Mouse (Mus musculus) olfactory bulb, adult 2 months (tissue): ENCODE measurements at regions not wholly inside any gene's neighbourhood (a gene's known extent, or its start where the extent isn't known, plus 50 kb on each side); places are given as distances from the start of the nearest gene placed in this dataset.

Experiments used
- H3K27ac ChIP-seq: fragments of 200-500 bp; 2 replicates; pipeline ENCODE4 v1.5.1; 2012; ENCODE audit warnings: low read depth, low read length; ENCODE audit not compliant: insufficient read depth
- H3K4me1 ChIP-seq: fragments of 200-500 bp; 2 replicates; pipeline ENCODE4 v1.6.1; 2012; ENCODE audit warnings: low read length; ENCODE audit not compliant: control insufficient read depth, insufficient read depth
- H3K4me3 ChIP-seq: fragments of 200-500 bp; 2 replicates; pipeline ENCODE4 v1.5.1; 2012; ENCODE audit warnings: mild to moderate bottlenecking, low read depth, low read length, moderate library complexity; ENCODE audit not compliant: insufficient read depth
- CTCF ChIP-seq: fragments of 200-500 bp; IDR thresholded peaks from 2 replicates; pipeline ENCODE4 v1.5.1; 2012; ENCODE audit warnings: low read depth, mild to moderate bottlenecking, low read length, moderate library complexity; ENCODE audit not compliant: insufficient read depth
- POLR2A ChIP-seq: fragments of 200-500 bp; IDR thresholded peaks from 2 replicates; pipeline ENCODE4 v1.6.1; 2012; ENCODE audit warnings: mild to moderate bottlenecking, low read depth, low read length, moderate library complexity; ENCODE audit not compliant: insufficient read depth
- WGBS: fragments of 180-500 bp; shearing (Covaris S2); methylation state at CpG from one replicate; pipeline ENCODE4 v1.1.7; 2018; 5-methylcytosine and 5-hydroxymethylcytosine counted together

- TF ChIP-seq POLR2A = no peak
- TF ChIP-seq CTCF = no peak
- Histone ChIP-seq H3K4me1 (peaks cover 10% of the 10 kb centered on the region), H3K27ac (no peak overlapping the region), H3K4me3 (no peak overlapping the region)
- 93% methylated on average over 6 of the region's 6 CpGs for WGBS
These were observed 64.8 kb upstream of the Aldh1b1 start for GRCm38 (mm10) chr4:45734011-45734410.

DNA sequence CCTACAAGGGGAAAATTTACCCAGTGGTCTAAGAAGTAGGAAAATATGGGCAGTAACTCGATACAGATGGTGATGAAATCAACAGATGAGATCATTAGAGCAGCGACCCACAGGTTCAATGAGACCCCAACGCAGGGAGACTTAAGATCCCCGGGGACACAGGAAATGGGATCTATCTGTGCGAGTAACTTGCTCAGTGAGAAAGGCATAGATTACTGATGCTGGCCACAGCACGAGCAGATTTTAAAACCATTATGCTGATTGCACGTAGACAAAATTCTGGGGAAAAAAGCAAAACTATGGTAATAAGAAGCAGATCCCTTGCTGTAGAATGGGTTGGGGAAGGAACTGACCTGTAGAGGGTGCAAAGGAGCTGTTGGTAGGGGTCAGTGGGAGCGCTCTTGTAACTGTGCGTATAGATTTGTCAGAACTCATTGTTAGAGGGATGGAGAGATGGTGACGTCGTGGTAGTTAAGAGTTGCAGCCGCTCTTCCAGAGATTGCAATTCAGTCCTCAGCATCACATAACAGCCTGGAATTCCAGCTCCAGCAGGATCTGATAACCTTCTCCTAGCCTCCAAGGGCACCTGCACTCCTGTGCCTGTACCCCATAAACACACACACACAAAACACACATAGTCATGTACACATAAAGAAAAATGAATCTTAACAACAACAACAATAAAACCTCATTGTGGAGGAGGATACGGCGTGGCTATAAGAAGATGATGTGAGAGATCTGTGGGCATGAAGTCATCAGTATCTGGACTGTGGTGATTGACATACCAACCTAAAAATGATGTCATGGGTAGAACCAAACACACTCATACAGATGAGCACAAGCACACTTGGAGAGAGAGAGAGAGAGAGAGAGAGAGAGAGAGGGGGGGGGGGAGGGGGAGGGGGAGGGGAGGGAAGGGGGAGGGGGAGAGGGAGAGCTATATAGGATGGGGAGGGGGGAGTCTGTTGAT lies 67.7 kb upstream of the Aldh1b1 start:
- no peak overlapping the region for H3K4me3 ChIP-seq
- 48% methylated on average over 14 of the region's 14 CpGs for WGBS

GRCm38 (mm10) chr4:45729801-45730200 lies 69.0 kb upstream of the Aldh1b1 start:
- Histone ChIP-seq H3K4me3 (no peak overlapping the region), H3K4me1 (peaks cover 7% of the 10 kb centered on the region), H3K27ac (no peak overlapping the region)
- 86% methylated on average over 4 of the region's 4 CpGs for WGBS
- TF ChIP-seq POLR2A (no peak), CTCF (no peak)

More for the DNA sequence above, 67.7 kb upstream of the Aldh1b1 start:
- TF ChIP-seq POLR2A (no peak), CTCF (no peak)
- H3K4me1 ChIP-seq = peaks cover 9% of the 10 kb centered on the region
- H3K27ac ChIP-seq = no peak overlapping the region

GRCm38 (mm10) chr4:45728825-45729224 lies 70.0 kb upstream of the Aldh1b1 start:
- no peak for TF ChIP-seq CTCF
- no peak for TF ChIP-seq POLR2A
- Histone ChIP-seq H3K4me3 (no peak overlapping the region), H3K4me1 (peaks cover 7% of the 10 kb centered on the region), H3K27ac (no peak overlapping the region)
- WGBS = 80% methylated on average over 4 of the region's 4 CpGs

DNA sequence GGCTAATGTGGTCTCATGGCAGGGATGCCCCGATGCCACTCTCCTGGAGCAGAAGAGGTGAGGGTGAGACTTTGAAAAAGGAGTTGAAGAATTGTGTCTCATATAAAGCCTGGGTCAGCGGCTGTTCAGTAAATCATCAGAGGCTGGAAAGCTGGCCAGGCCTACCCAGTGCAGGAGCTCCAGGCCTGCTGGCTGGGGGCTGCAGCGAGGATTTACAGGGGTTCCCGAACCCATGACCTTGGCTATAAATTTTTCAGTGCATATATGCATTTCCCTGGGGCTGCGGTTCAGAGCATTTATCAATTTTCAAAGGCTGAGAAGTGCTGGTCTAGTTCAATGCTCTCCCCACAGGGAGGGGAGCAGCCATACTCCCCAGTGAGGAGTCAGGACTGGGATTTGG lies 70.9 kb upstream of the Aldh1b1 start:
- Histone ChIP-seq H3K27ac (no peak overlapping the region), H3K4me3 (no peak overlapping the region), H3K4me1 (peaks cover 9% of the 10 kb centered on the region)
- TF ChIP-seq POLR2A = no peak
- TF ChIP-seq CTCF = no peak
- WGBS = 97% methylated on average over 5 of the region's 5 CpGs

GRCm38 (mm10) chr4:45727474-45727873 lies 71.3 kb upstream of the Aldh1b1 start:
- WGBS = 62% methylated on average over 9 of the region's 9 CpGs

DNA sequence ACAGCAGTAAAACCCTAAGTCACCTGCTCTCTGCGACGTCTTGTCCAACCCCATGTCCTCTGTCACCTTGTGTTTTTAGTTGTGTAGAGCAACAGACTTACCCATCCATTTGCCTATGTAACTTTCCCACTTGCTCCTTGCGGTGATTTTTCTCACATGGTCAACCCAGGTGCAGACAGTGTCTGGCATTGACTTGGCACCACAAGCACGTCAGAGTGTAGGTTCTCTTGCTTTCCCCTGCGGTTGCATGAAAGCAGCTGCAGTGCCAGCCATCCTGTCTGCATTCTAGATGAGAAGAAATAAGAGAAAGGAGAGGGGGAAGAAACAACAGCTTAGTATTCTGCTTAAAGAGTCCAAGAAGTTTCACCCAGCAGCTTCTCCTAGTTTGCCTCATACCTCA lies 72.0 kb upstream of the Aldh1b1 start:
- H3K27ac ChIP-seq = no peak overlapping the region
- peaks cover 9% of the 10 kb centered on the region for H3K4me1 ChIP-seq
- WGBS = 77% methylated on average over 5 of the region's 5 CpGs
- H3K4me3 ChIP-seq = no peak overlapping the region
- no peak for TF ChIP-seq POLR2A
- TF ChIP-seq CTCF = no peak

More at GRCm38 (mm10) chr4:45727474-45727873, 71.3 kb upstream of the Aldh1b1 start:
- no peak for TF ChIP-seq CTCF
- no peak for TF ChIP-seq POLR2A
- Histone ChIP-seq H3K4me3 (no peak overlapping the region), H3K4me1 (peaks cover 9% of the 10 kb centered on the region), H3K27ac (no peak overlapping the region)

DNA sequence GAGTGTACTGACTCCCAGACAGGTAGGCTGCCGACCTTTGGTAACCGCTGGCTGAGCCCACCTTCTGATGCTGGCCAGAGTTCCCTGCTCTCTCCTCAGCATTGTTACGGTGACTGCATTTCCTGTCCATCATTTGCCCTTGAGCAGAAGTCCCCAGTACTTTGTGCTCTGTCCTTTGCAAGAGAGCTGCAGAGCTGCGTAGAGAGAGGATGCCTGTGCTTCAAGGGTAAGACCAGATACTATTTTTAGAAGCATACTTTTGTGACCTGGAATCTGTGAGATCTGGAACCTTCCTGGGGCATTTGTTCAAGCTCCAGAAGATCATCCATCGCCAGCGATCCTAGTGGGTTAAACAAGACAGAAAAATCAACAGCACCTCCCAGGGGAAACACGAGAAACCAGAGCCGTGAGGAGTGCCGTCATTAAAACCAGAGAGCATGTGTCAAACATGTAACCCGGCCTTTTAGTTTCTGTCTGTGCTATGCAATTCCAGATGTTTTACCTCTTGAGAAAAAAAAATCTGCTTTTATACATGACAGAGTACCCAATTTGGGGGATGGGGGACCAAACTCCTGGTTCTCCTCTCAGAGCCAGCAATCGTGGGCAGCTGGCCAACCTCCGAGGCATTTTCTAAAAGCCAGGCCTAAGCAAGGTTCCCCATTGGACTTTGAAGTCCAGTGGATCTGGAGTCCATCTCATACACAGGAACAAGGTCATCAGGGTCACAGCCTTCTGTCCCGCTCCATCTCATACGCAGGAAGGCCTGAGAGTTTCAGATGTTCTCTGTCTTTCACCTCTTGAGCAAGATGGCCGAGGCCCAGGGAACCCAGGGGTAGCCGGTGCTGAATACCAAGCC lies 73.5 kb upstream of the Aldh1b1 start:
- Histone ChIP-seq H3K4me1 (peaks cover 9% of the 10 kb centered on the region), H3K27ac (no peak overlapping the region), H3K4me3 (no peak overlapping the region)
- WGBS = 81% methylated on average over 16 of the region's 16 CpGs
- TF ChIP-seq CTCF (no peak), POLR2A (no peak)
